Mouse (Mus musculus) effector memory CD4-positive, alpha-beta T cell, adult 5 months (primary cell): ENCODE measurements around the gene Surf4. TPM values are rescaled to one million over a fixed set of nuclear protein-coding genes. Genes with fewer than 3 reads are reported as not detected.

Experiments used
- polyA plus RNA-seq: library from polyadenylated mRNA; unstranded; fragments of 100-300 nt; shearing (Covaris generic); gene quantifications from one replicate; pipeline ENCODE4 v1.2.1, GENCODE M21; 2017

Gene Surf4
- polyA plus RNA-seq: 135 TPM

DNA sequence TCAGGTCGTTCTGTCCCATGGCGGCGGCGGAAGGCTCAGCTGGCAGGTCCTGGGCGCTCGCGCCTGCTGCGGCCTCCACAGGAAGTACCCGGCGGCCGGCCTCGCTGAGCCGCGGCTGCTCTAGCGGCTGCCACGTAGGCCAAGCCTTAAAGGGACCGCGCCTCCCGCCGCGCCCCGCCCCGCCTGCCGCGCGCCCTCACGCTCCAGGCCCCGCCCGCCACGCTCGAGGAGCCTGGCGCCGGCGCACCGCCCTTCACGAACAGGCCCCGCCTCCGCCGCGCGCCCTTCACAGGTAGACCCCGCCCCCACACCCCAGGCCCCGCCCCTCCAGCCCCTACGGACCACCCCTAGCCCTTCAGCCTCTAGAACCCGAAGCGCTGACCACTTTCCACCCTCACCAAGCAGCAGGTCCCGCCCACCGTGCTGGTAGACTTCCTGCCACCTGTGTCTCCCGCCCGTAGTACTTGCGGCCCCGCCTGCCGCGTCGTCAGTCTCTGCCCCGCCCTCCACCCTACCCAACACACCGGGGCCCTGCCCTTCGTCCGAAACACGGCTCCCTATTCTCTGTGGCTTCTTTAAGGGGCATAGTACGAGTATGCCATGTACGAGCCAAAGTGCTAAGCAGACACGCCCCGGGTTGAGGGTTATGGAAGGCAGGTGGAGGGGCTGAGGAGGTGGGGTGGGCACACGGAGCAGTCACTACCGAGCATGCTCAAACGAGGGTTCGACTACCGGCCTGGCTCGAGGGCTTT lies at the start of gene Surf4, which contains the start of gene Stkld1:
Surf4 (minus strand) TSS at position 625 of the 752 bp plus-strand sequence.
Stkld1 (plus strand) TSS at position 744 of the 752 bp plus-strand sequence.

GRCm38 (mm10) chr2:26973116-26973515 lies 39.4 kb upstream of the Surf4 start, which contains the start of gene Adamts13:
Adamts13 (plus strand) TSS chr2:26973416.

DNA sequence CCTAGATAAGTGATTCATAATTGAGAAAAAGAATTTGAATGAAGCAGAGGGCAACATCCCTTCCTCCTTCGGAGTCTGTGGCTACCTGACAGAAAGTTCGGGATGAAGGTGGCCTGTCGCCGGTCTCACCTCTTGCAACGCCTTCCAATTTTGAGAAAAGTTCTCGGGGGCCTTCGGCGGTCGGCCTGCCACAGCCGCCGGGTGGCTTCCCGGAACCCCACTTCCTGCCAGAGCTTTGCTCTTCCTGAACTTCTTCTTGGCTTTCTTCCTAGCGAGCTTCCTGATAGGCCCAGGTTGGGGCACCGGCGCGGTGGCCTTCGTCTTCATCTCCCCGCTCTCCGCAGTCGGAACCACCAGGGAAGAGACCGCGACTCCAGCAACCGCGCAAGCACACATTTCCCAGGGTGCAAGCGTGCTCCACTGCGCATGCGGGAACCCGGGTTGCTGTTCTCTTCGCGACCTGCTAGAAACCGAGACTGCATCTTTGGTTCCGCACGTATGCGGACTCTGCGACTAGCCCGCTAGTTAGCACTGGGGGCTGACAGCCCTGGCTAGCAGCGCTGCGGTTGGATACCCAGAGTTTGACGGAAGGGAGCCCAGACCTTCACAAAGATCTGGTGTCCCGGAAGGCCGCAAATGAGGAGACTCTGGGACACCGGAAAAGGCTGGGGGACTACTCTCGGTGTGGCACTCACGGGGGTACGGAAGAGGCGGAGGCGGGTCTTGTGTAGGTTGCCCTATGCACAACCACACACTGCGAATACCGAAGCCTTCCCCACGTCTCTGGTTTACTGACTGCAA lies 30.4 kb upstream of the Surf4 start, which contains the start of gene Rexo4:
Rexo4 (minus strand) TSS at position 464 of the 801 bp plus-strand sequence.

DNA sequence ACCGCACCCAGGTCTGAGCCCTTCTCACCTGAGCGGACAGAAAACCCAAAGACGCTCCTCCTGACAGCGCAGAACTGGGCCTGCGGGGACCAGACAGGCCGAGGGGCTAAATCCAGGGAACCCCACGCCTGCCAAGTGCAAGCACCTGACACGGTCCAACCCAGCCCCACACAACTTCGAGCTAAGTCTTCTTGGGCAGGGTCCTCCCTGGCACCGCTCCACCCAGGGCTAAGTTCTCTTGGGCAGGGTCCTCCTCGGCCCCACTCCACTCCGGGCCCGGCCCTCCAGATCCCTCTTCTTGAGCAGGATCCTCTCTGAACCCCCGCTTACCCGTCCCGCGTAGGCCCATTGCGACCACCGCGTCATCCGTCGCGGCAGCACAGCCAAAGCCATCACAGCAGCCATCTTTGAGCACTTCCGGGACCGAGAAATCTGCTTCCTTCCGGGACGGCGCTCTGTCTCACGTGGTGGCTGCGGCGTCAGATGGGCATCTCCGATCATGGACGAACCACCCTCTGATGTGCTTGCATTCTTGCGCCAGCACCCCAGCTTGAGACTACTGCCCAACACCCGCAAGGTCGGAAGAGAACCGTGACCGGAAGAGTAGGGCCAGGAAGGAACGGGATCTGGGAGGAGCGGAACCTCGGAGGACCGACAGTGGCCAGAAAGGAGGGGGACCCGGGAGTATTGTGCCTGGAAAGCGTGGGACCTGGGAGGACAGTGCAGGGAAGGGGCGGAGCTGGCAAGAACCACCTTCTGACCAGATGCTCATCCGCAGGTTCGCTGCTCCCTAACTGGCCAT lies 17.6 kb downstream of the Surf4 start, which contains the start of the genes Surf2 and Surf1:
Surf2 (plus strand) TSS at position 441 of the 802 bp plus-strand sequence.
Surf1 (minus strand) TSS at position 604 of the 802 bp plus-strand sequence.

GRCm38 (mm10) chr2:26910124-26910993 lies 23.4 kb downstream of the Surf4 start, which contains the start of the genes Med22 and Rpl7a:
Med22 (minus strand) TSS chr2:26910677.
Rpl7a (plus strand) TSS chr2:26910764.

GRCm38 (mm10) chr2:26902467-26903220 lies 31.1 kb downstream of the Surf4 start, which contains the start of gene Surf6:
Surf6 (minus strand) TSS chr2:26902879.

Other genes with a start within 250 kb of the Surf4 start
- not detected for gene Abo, start 68.9 kb downstream of the Surf4 start, polyA plus RNA-seq
- 27.7 TPM for gene Surf6, start 31.0 kb downstream of the Surf4 start, polyA plus RNA-seq
- 18.0 TPM for gene Med22, start 23.3 kb downstream of the Surf4 start, polyA plus RNA-seq
- 306 TPM for gene Rpl7a, start 23.2 kb downstream of the Surf4 start, polyA plus RNA-seq
- 65.3 TPM for gene Surf2, start 17.6 kb downstream of the Surf4 start, polyA plus RNA-seq
- 73.2 TPM for gene Surf1, start 17.4 kb downstream of the Surf4 start, polyA plus RNA-seq
- gene Stkld1, start 119 bp upstream of the Surf4 start, polyA plus RNA-seq: 0.32 TPM
- 35.2 TPM for gene Rexo4, start 30.5 kb upstream of the Surf4 start, polyA plus RNA-seq
- gene Adamts13, start 39.5 kb upstream of the Surf4 start, polyA plus RNA-seq: not detected
- gene Cacfd1, start 76.0 kb upstream of the Surf4 start, polyA plus RNA-seq: 20.1 TPM
- 3.0 TPM for gene Slc2a6, start 94.1 kb upstream of the Surf4 start, polyA plus RNA-seq
- gene Mymk, start 138.3 kb upstream of the Surf4 start, polyA plus RNA-seq: not detected
- 0.44 TPM for gene Adamtsl2, start 145.5 kb upstream of the Surf4 start, polyA plus RNA-seq
- not detected for gene Fam163b, start 208.6 kb upstream of the Surf4 start, polyA plus RNA-seq
- not detected for gene Dbh, start 231.3 kb upstream of the Surf4 start, polyA plus RNA-seq